Mouse (Mus musculus): Measurements from ENCODE around the gene Ifnab. TPM values are rescaled to one million over a fixed set of nuclear protein-coding genes. Genes with fewer than 3 reads are reported as not detected.
A peak's percentile ranks its signal among the peaks of the same experiment; 100 is the strongest.

Ifnab gene
- polyA plus RNA-seq (2015; fragmentation: Nextera tagmentation; extraction: Ambion mirVana): not detected in 2 replicates

- Histone ChIP-seq H3K4me2 (no peak within 1 kb of the TSS), H3K9ac (no peak within 1 kb of the TSS), H3K9me3 (no peaks in the 10 kb centered on the region), H3K4me1 (replicated peaks) (no peaks in the 10 kb centered on the region), H3K27ac (no peak within 1 kb of the TSS), H3K36me3 (no peaks in the 10 kb centered on the region), H3K27me3 (0 out of 2 replicates have a peak, but pooled peaks cover 3% of the 10 kb centered on the region), H3K4me3 (no peak within 1 kb of the TSS)
- ATAC-seq (ENCODE audit: low FRiP score): no peak
- 71% methylated on average over 2 of the region's 2 CpGs for WGBS
Measured at GRCm38 (mm10) chr4:88691259-88691658, at the start of gene Ifnab. Gene Ifnab, minus strand, starts transcription at chr4:88691359.

GRCm38 (mm10) chr4:88739036-88739435 lies 47.9 kb upstream of the Ifnab start:
- peaks cover 4% of the 10 kb centered on the region; the same call in 1 of the 2 replicates for H3K27me3 ChIP-seq
- no peak overlapping the region for H3K4me3 ChIP-seq
- H3K9me3 ChIP-seq: no peaks in the 10 kb centered on the region
- H3K4me2 ChIP-seq: no peak overlapping the region
- no peaks in the 10 kb centered on the region for H3K4me1 ChIP-seq (replicated peaks)
- H3K9ac ChIP-seq: no peak overlapping the region
- no peaks in the 10 kb centered on the region for H3K36me3 ChIP-seq
- 90% methylated on average over 6 of the region's 6 CpGs for WGBS
- no peak overlapping the region for H3K27ac ChIP-seq
- ATAC-seq (ENCODE audit: low FRiP score): no peak

GRCm38 (mm10) chr4:88738480-88738879 lies 47.3 kb upstream of the Ifnab start:
- no peaks in the 10 kb centered on the region for H3K36me3 ChIP-seq
- H3K27me3 ChIP-seq: peaks cover 4% of the 10 kb centered on the region; the same call in 1 of the 2 replicates
- H3K9me3 ChIP-seq: no peaks in the 10 kb centered on the region
- H3K4me3 ChIP-seq: no peak overlapping the region
- 5% methylated on average over 2 of the region's 2 CpGs for WGBS
- H3K4me1 ChIP-seq (replicated peaks): no peaks in the 10 kb centered on the region
- H3K4me2 ChIP-seq: no peak overlapping the region
- no peak overlapping the region for H3K27ac ChIP-seq
- no peak overlapping the region for H3K9ac ChIP-seq
- ATAC-seq (ENCODE audit: low FRiP score): no peak

GRCm38 (mm10) chr4:88727324-88727723 lies 36.2 kb upstream of the Ifnab start:
- no peak overlapping the region for H3K27ac ChIP-seq
- no peaks in the 10 kb centered on the region for H3K27me3 ChIP-seq
- no peaks in the 10 kb centered on the region for H3K9me3 ChIP-seq
- H3K36me3 ChIP-seq: no peaks in the 10 kb centered on the region
- no peaks in the 10 kb centered on the region for H3K4me1 ChIP-seq (replicated peaks)
- no peak for ATAC-seq (ENCODE audit: low FRiP score)
- H3K4me3 ChIP-seq: no peak overlapping the region
- H3K4me2 ChIP-seq: no peak overlapping the region
- no peak overlapping the region for H3K9ac ChIP-seq
- 0% methylated on average over 1 of the region's 1 CpGs for WGBS

GRCm38 (mm10) chr4:88726727-88727126 lies 35.6 kb upstream of the Ifnab start:
- H3K9me3 ChIP-seq: no peaks in the 10 kb centered on the region
- ATAC-seq (ENCODE audit: low FRiP score): no peak
- WGBS: 79% methylated on average over 6 of the region's 6 CpGs
- H3K36me3 ChIP-seq: no peaks in the 10 kb centered on the region
- H3K9ac ChIP-seq: no peak overlapping the region
- no peak overlapping the region for H3K4me2 ChIP-seq
- H3K4me3 ChIP-seq: no peak overlapping the region
- H3K27me3 ChIP-seq: no peaks in the 10 kb centered on the region
- H3K4me1 ChIP-seq (replicated peaks): no peaks in the 10 kb centered on the region
- no peak overlapping the region for H3K27ac ChIP-seq

GRCm38 (mm10) chr4:88723497-88724090 lies 32.4 kb upstream of the Ifnab start:
- H3K9ac ChIP-seq: no peak overlapping the region
- ATAC-seq (ENCODE audit: low FRiP score): no peak
- no peak overlapping the region for H3K4me2 ChIP-seq
- no peak overlapping the region for H3K4me3 ChIP-seq
- H3K9me3 ChIP-seq: no peaks in the 10 kb centered on the region
- peaks cover 11% of the 10 kb centered on the region for H3K36me3 ChIP-seq
- no peaks in the 10 kb centered on the region for H3K27me3 ChIP-seq
- peaks cover 21% of the 10 kb centered on the region for H3K4me1 ChIP-seq (replicated peaks)
- no peak overlapping the region for H3K27ac ChIP-seq
- WGBS: 68% methylated on average over 8 of the region's 8 CpGs

GRCm38 (mm10) chr4:88721791-88722721 lies 30.9 kb upstream of the Ifnab start, which contains the start of the genes Gm26566 and Klhl9:
Gene Gm26566, plus strand, starts transcription at chr4:88721805.
Gene Klhl9, minus strand, starts transcription at chr4:88722465.
- ATAC-seq (ENCODE audit: low FRiP score): peak; percentile 99
- H3K4me3 ChIP-seq: peak within 1 kb of the TSS; percentile 71
- H3K9ac ChIP-seq: peak within 1 kb of the TSS; percentile 94
- H3K4me2 ChIP-seq: peak within 1 kb of the TSS; percentile 91
- WGBS: under 1% methylated on average over 71 of the region's 82 CpGs
- H3K27me3 ChIP-seq: no peaks in the 10 kb centered on the region
- H3K27ac ChIP-seq: peak within 1 kb of the TSS; percentile 96
- no peaks in the 10 kb centered on the region for H3K9me3 ChIP-seq
- H3K36me3 ChIP-seq: peaks cover 14% of the 10 kb centered on the region
- H3K4me1 ChIP-seq (replicated peaks): peaks cover 27% of the 10 kb centered on the region

- no peaks in the 10 kb centered on the region for H3K9me3 ChIP-seq
- H3K36me3 ChIP-seq: peaks cover 38% of the 10 kb centered on the region
- H3K27ac ChIP-seq: no peak overlapping the region
- peak overlapping the region; percentile 56 for H3K9ac ChIP-seq
- no peaks in the 10 kb centered on the region for H3K27me3 ChIP-seq
- H3K4me1 ChIP-seq (replicated peaks): peaks cover 34% of the 10 kb centered on the region
- ATAC-seq (ENCODE audit: low FRiP score): no peak
- 65% methylated on average over 1 of the region's 1 CpGs for WGBS
- H3K4me2 ChIP-seq: peak overlapping the region; percentile 91
- H3K4me3 ChIP-seq: peak overlapping the region; percentile 35
Measured at GRCm38 (mm10) chr4:88718715-88719114, 27.6 kb upstream of the Ifnab start.

- Histone ChIP-seq H3K4me1 (replicated peaks) (peaks cover 20% of the 10 kb centered on the region), H3K4me3 (no peak overlapping the region), H3K27me3 (no peaks in the 10 kb centered on the region), H3K36me3 (peaks cover 40% of the 10 kb centered on the region), H3K27ac (no peak overlapping the region), H3K9ac (no peak overlapping the region), H3K4me2 (no peak overlapping the region), H3K9me3 (no peaks in the 10 kb centered on the region)
- ATAC-seq (ENCODE audit: low FRiP score): no peak
Measured at GRCm38 (mm10) chr4:88715059-88715458, 23.9 kb upstream of the Ifnab start.

GRCm38 (mm10) chr4:88714281-88714680 lies 23.1 kb upstream of the Ifnab start:
- Histone ChIP-seq H3K9ac (no peak overlapping the region), H3K27ac (no peak overlapping the region), H3K27me3 (no peaks in the 10 kb centered on the region), H3K4me3 (no peak overlapping the region), H3K9me3 (no peaks in the 10 kb centered on the region), H3K4me2 (no peak overlapping the region), H3K4me1 (replicated peaks) (peaks cover 18% of the 10 kb centered on the region), H3K36me3 (peaks cover 38% of the 10 kb centered on the region)
- no peak for ATAC-seq (ENCODE audit: low FRiP score)
- 77% methylated on average over 1 of the region's 1 CpGs for WGBS

- WGBS: 90% methylated on average over 1 of the region's 1 CpGs
Measured at GRCm38 (mm10) chr4:88707128-88707826, 16.1 kb upstream of the Ifnab start.

GRCm38 (mm10) chr4:88705924-88706323 lies 14.8 kb upstream of the Ifnab start:
- Histone ChIP-seq H3K27ac (no peak overlapping the region), H3K27me3 (no peaks in the 10 kb centered on the region), H3K9ac (no peak overlapping the region), H3K9me3 (no peaks in the 10 kb centered on the region), H3K4me1 (replicated peaks) (no peaks in the 10 kb centered on the region), H3K4me3 (no peak overlapping the region), H3K36me3 (peaks cover 5% of the 10 kb centered on the region; the same call in 1 of the 2 replicates), H3K4me2 (no peak overlapping the region)
- ATAC-seq (ENCODE audit: low FRiP score): no peak
- 50% methylated on average over 3 of the region's 3 CpGs for WGBS

More at GRCm38 (mm10) chr4:88707128-88707826, 16.1 kb upstream of the Ifnab start:
- no peak for ATAC-seq (ENCODE audit: low FRiP score)
- no peak overlapping the region for H3K4me2 ChIP-seq
- no peaks in the 10 kb centered on the region for H3K9me3 ChIP-seq
- H3K4me1 ChIP-seq (replicated peaks): no peaks in the 10 kb centered on the region
- H3K36me3 ChIP-seq: peaks cover 5% of the 10 kb centered on the region; the same call in 1 of the 2 replicates
- H3K27me3 ChIP-seq: no peaks in the 10 kb centered on the region
- H3K4me3 ChIP-seq: no peak overlapping the region
- no peak overlapping the region for H3K9ac ChIP-seq
- no peak overlapping the region for H3K27ac ChIP-seq

Data from hindbrain, embryonic 13.5 days (tissue).